Mouse (Mus musculus) thymus, adult 2 months (tissue): ENCODE results near the gene Prodh2. TPM values are rescaled to one million over a fixed set of nuclear protein-coding genes. Genes with fewer than 3 reads are reported as not detected.

Experiments
- DNase-seq: peaks from one replicate; pipeline ENCODE4 v3.0.0; 2021
- H3K27ac ChIP-seq: fragments of 200-500 bp; 2 replicates; pipeline ENCODE4 v1.5.1; 2012; ENCODE audit warnings: low read length, control low read depth; ENCODE audit not compliant: control insufficient read depth, insufficient read depth
- H3K27me3 ChIP-seq: fragments of 200-500 bp; 2 replicates; pipeline ENCODE4 v1.6.1; 2012; ENCODE audit warnings: mild to moderate bottlenecking, low read length, moderate library complexity, mixed read lengths; ENCODE audit not compliant: control insufficient read depth, insufficient read depth
- H3K36me3 ChIP-seq: fragments of 200-500 bp; 2 replicates; pipeline ENCODE4 v1.6.1; 2012; ENCODE audit warnings: mild to moderate bottlenecking, low read length, moderate library complexity; ENCODE audit not compliant: control insufficient read depth, insufficient read depth
- H3K4me1 ChIP-seq: fragments of 200-500 bp; replicated peaks from 2 replicates; pipeline ENCODE4 v1.6.1; 2012; ENCODE audit warnings: low read length; ENCODE audit not compliant: control insufficient read depth, insufficient read depth
- H3K4me3 ChIP-seq: fragments of 200-500 bp; 2 replicates; pipeline ENCODE4 v1.5.1; 2012; ENCODE audit warnings: mild to moderate bottlenecking, low read length, control low read depth, moderate library complexity; ENCODE audit not compliant: control insufficient read depth, insufficient read depth
- CTCF ChIP-seq: fragments of 200-500 bp; IDR thresholded peaks from 2 replicates; pipeline ENCODE4 v1.5.1; 2012; ENCODE audit warnings: mild to moderate bottlenecking, control low read depth, low read length, moderate library complexity, borderline replicate concordance; ENCODE audit not compliant: control insufficient read depth, poor library complexity, insufficient read depth; ENCODE audit errors: extremely low read depth
- POLR2A ChIP-seq: fragments of 200-500 bp; IDR thresholded peaks from 2 replicates; pipeline ENCODE4 v1.6.1; 2012; ENCODE audit warnings: mild to moderate bottlenecking, low read length, control low read depth, moderate library complexity; ENCODE audit not compliant: control insufficient read depth, poor library complexity, insufficient read depth; ENCODE audit errors: extremely low read depth
- WGBS: fragments of 180-500 bp; shearing (Covaris S2); methylation state at CpG from one replicate; pipeline ENCODE4 v1.1.7; 2018; 5-methylcytosine and 5-hydroxymethylcytosine counted together
- polyA plus RNA-seq: library from polyadenylated mRNA; depleted of rRNA; stranded (reverse); fragments of >200 nt; gene quantifications from 2 replicates; pipeline ENCODE4 v1.2.3, GENCODE M21; 2012; rRNA removed

Gene Prodh2
- polyA plus RNA-seq = 0.13 and 0.62 TPM in 2 replicates

DNA sequence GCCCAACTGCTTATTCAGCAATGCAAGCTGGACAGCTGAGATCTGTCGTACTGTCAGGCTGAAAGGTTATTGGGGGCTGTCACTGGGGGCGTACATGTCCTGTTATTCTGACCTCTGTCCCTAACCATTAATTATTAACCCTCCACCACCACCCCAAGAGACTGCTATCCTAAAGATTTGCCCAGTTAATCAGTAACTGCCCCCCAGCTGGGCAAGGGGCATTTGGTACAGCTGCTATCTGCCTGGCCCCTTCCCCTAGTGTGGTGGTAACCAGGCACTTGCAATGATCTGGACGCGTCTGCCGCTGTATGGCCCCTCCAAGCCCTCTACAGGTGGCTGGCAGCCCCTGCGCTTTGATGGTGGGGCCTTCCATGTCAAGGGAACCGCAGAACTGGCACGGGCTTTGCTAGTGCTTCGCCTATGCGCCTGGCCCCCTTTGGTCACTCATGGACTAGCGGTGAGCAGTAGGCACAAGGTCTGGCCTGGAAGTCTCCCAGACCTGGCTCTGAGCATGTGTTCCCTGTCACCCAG, at the start of gene Prodh2:
TSS of gene Prodh2 (plus strand) at position 222 of the 531 bp plus-strand sequence.
- Histone ChIP-seq H3K4me3 (no peak within 1 kb of the TSS), H3K27ac (no peak within 1 kb of the TSS), H3K4me1 (no peaks in the 10 kb centered on the region), H3K27me3 (no peaks in the 10 kb centered on the region; the same call in 1 of the 2 replicates), H3K36me3 (no peaks in the 10 kb centered on the region)
- WGBS = 71% methylated on average over 11 of the region's 11 CpGs
- TF ChIP-seq POLR2A (no peak), CTCF (no peak)
- no peak for DNase-seq

DNA sequence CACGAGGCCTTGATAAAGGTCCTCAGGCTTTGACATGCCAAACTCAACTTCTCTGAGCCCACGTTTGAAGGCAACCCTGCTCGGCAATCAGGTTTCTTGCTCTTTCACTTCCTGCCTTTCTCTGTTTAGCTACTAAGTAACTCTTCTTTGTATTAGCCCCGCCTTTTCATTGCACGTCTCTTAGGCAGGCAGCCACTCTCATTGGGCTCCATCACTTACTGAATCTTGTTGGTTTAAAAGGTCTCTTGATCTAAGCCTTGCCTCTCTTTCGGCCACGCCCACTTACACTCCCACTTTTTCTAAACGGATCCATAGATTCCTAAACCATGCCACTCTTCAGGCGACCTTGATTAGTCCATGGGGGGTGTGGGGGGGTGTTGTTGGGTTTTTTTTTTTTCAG, 49.7 kb upstream of the Prodh2 start:
- no peak for DNase-seq
- peaks cover 19% of the 10 kb centered on the region; the same call in 1 of the 2 replicates for H3K4me1 ChIP-seq
- TF ChIP-seq CTCF (no peak), POLR2A (no peak)
- H3K36me3 ChIP-seq = no peaks in the 10 kb centered on the region
- WGBS = 32% methylated on average over 9 of the region's 9 CpGs
- H3K27ac ChIP-seq = no peak overlapping the region
- H3K27me3 ChIP-seq = peaks cover 9% of the 10 kb centered on the region; the same call in 1 of the 2 replicates
- H3K4me3 ChIP-seq = no peak overlapping the region

DNA sequence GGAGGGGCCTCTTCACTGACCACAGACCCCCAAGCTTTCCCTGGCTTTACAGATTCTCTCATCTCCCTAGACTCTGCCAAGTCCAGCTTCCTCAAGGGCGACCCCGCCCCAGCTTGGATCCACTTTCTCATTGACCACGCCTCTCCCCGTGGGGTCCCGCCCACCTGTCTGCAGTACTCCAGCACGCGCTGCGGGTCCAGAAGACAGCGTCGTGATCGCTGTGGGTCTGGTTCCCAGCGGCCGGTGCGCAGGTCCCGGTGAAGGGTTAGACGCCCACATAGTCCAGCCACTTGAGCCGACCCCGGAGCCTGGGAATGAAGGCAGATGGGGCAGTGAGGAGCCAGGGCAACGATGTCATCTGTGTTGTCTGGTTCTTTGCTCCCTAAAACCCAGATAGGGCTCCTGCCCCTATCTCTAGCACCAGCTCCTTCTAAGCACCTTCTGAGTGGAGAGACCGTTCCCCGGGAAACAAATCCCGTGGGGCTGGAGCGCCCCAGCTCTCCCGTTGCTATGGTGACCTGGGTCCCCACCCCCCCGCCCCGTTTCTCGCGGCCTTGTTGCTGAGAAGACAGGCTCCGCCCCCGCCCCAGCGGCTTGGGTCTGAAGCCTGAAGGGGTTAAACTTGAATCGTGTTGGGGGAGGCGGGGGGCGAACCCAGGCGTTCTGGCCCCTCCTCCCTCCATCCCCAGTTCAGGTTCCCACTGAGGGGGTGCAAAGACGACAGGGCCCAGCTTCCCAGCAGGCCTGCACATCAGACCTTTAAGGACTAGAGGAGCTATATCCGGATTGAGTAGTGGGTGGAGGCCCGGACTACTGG, 49.1 kb upstream of the Prodh2 start:
- Histone ChIP-seq H3K27ac (no peak overlapping the region), H3K27me3 (peaks cover 9% of the 10 kb centered on the region; the same call in 1 of the 2 replicates), H3K4me1 (peaks cover 19% of the 10 kb centered on the region; the same call in 1 of the 2 replicates), H3K36me3 (no peaks in the 10 kb centered on the region), H3K4me3 (no peak overlapping the region)
- TF ChIP-seq POLR2A (no peak), CTCF (no peak)
- no peak for DNase-seq
- 4% methylated on average over 38 of the region's 38 CpGs for WGBS

DNA sequence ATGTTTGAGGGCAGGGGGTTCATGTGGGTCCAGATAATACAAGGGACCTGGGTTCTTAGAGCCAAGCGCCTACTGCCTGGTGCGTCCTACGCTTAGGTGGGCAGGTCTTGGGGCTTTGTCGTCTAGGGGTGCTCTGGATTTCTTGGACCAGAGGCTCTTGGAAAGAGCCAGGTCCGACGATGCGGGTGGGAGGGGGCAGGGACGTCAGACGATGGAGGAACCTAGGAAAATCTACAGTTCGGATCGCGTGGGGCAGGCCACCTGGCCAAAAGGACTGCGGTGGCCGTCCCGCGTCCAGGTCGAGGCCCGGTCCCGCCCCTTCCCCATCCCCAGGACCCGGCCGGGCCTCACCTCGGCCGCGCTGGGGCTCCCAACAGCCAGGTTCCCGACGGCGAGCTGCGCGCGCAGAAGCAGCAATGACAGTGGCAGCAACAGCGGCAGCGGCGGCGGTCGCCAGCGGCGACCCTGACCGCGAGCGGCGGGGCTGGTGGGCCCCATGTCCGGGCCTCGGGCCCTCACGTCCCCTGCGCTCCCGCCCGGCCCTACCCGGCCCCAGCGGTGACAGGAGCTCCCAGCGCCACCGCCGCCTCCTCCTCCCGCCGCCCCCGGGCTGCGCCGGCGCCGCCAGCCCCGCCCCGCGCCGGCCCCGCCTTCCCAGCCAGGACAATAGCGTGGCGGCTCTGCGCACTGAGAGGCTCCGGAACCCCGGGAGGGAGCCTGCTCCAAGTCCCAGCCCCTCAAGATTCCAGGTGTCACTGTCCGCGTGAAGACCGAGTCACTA, 48.3 kb upstream of the Prodh2 start, which contains the start of gene Aplp1:
TSS of gene Aplp1 (minus strand) at position 565 of the 781 bp plus-strand sequence.
- DNase-seq = peak; percentile 50
- Histone ChIP-seq H3K36me3 (no peaks in the 10 kb centered on the region), H3K4me1 (peaks cover 15% of the 10 kb centered on the region; the same call in 1 of the 2 replicates), H3K27ac (no peak within 1 kb of the TSS), H3K4me3 (peak within 1 kb of the TSS; percentile 46), H3K27me3 (peaks cover 9% of the 10 kb centered on the region; the same call in 1 of the 2 replicates)
- TF ChIP-seq POLR2A (no peak), CTCF (no peak)
- 3% methylated on average over 70 of the region's 72 CpGs for WGBS

DNA sequence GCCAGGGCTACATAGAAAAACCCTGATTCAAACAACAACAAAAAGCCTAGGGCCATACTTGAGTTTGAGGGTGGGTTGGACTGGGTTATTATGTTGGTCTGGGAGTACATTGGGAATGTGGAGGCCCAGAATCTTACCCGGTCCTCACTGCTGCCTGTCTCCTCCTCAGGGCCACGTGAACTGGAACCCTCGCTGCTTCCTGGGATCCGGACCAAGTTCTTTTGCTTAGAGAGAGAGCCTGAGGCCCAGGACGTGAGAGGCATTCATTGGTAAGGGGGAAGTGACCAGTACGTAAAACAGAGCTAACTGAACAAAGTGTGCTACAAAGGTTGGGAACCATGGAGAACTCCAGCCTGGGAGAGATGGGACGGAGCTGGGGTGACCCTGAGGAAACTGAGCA, 43.2 kb upstream of the Prodh2 start:
- Histone ChIP-seq H3K36me3 (no peaks in the 10 kb centered on the region), H3K4me3 (no peak overlapping the region), H3K27ac (no peak overlapping the region), H3K27me3 (peaks cover 7% of the 10 kb centered on the region; the same call in 1 of the 2 replicates), H3K4me1 (peaks cover 7% of the 10 kb centered on the region)
- DNase-seq = no peak
- WGBS = 82% methylated on average over 7 of the region's 7 CpGs
- TF ChIP-seq CTCF = no peak
- TF ChIP-seq POLR2A = no peak

DNA sequence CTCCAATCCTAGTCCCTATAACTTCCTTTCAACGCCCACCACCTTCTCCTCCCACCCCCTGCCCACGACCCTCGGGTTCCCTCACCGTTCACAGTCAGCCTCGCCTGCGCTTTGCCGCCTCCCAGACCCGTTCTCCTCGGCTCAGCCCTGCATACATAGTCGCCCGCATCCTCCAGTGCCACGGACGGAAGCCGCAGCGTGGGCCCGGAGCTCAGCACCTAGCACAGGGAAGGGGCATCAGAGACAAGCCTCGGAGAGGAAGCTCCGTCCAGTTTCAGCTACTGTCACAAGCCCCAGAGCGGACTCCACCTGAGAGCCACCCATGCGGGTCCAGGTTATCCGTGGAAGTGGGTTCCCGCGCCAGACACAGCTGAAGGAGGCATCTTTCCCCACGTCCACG, 40.1 kb upstream of the Prodh2 start:
- peaks cover 6% of the 10 kb centered on the region for H3K4me1 ChIP-seq
- TF ChIP-seq POLR2A = no peak
- TF ChIP-seq CTCF = no peak
- no peak for DNase-seq
- 16% methylated on average over 25 of the region's 25 CpGs for WGBS
- H3K4me3 ChIP-seq = no peak overlapping the region
- H3K27me3 ChIP-seq = peaks cover 20% of the 10 kb centered on the region
- no peaks in the 10 kb centered on the region for H3K36me3 ChIP-seq
- no peak overlapping the region for H3K27ac ChIP-seq
